Mouse (Mus musculus) forebrain, embryonic 15.5 days (tissue): ENCODE results near the gene Ltc4s. TPM values are rescaled to one million over a fixed set of nuclear protein-coding genes. Genes with fewer than 3 reads are reported as not detected.
A peak's percentile ranks its signal among the peaks of the same experiment; 100 is the strongest.

Experiments
- ATAC-seq: fragments of 200-750 bp; cut with Nextera tagmentation; replicated peaks from 2 replicates; pipeline ENCODE4 v1.8.0; 2017; ENCODE audit warnings: mild to moderate bottlenecking, moderate TSS enrichment, moderate library complexity
- H3K27ac ChIP-seq: fragments of 300-500 bp; sonication (generic); replicated peaks from 2 replicates; pipeline ENCODE4 v1.5.1; 2015; ENCODE audit warnings: mild to moderate bottlenecking, inconsistent platforms
- H3K27me3 ChIP-seq: fragments of 300-500 bp; sonication (generic); 2 replicates; pipeline ENCODE4 v1.6.1; 2015; ENCODE audit warnings: inconsistent platforms
- H3K36me3 ChIP-seq: fragments of 300-500 bp; sonication (generic); 2 replicates; pipeline ENCODE4 v1.6.1; 2015; ENCODE audit warnings: mild to moderate bottlenecking, inconsistent platforms
- H3K4me1 ChIP-seq: fragments of 300-500 bp; sonication (generic); 2 replicates; pipeline ENCODE4 v1.6.1; 2015; ENCODE audit warnings: inconsistent platforms
- H3K4me2 ChIP-seq: fragments of 300-500 bp; sonication (generic); replicated peaks from 2 replicates; pipeline ENCODE4 v1.6.1; 2015; ENCODE audit warnings: mild to moderate bottlenecking, inconsistent platforms
- H3K4me3 ChIP-seq: fragments of 300-500 bp; sonication (generic); 2 replicates; pipeline ENCODE4 v1.5.1; 2015; ENCODE audit warnings: mild to moderate bottlenecking, inconsistent platforms
- H3K9ac ChIP-seq: fragments of 300-500 bp; sonication (generic); replicated peaks from 2 replicates; pipeline ENCODE4 v1.6.1; 2015; ENCODE audit warnings: mild to moderate bottlenecking, inconsistent platforms
- H3K9me3 ChIP-seq: fragments of 300-500 bp; sonication (generic); 2 replicates; pipeline ENCODE4 v1.6.1; 2016; ENCODE audit warnings: inconsistent platforms
- WGBS: fragments of 180-500 bp; shearing (Covaris S2); methylation state at CpG from one replicate; pipeline ENCODE4 v1.1.7; 2015; ENCODE audit warnings: mixed read lengths; 5-methylcytosine and 5-hydroxymethylcytosine counted together
- polyA plus RNA-seq: library from polyadenylated mRNA; unstranded; fragments of >200 nt; fragmentation: Nextera tagmentation; extraction: Ambion mirVana; gene quantifications from 2 replicates; pipeline ENCODE4 v1.2.1, GENCODE M21; 2015

Gene Ltc4s
- polyA plus RNA-seq, 1 experiment from 2014 or later, result 2.4 TPM

- H3K4me3 ChIP-seq, result no peak overlapping the region
- H3K4me2 ChIP-seq, result no peak overlapping the region
- H3K4me1 ChIP-seq, result no peaks in the 10 kb centered on the region
- no peak overlapping the region for H3K27ac ChIP-seq
- no peaks in the 10 kb centered on the region for H3K9me3 ChIP-seq
- no peak overlapping the region for H3K9ac ChIP-seq
- H3K36me3 ChIP-seq, result peaks cover 48% of the 10 kb centered on the region
- WGBS, result 95% methylated on average over 3 of the region's 3 CpGs
- ATAC-seq, result no peak
- H3K27me3 ChIP-seq, result no peaks in the 10 kb centered on the region
These were observed 28.6 kb upstream of the Ltc4s start for GRCm38 (mm10) chr11:50266997-50267396.

GRCm38 (mm10) chr11:50265931-50266330 is 27.5 kb upstream of the Ltc4s start:
- peaks cover 54% of the 10 kb centered on the region for H3K36me3 ChIP-seq
- no peak overlapping the region for H3K4me3 ChIP-seq
- H3K27me3 ChIP-seq, result no peaks in the 10 kb centered on the region
- 83% methylated on average over 8 of the region's 8 CpGs for WGBS
- H3K4me1 ChIP-seq, result no peaks in the 10 kb centered on the region
- H3K27ac ChIP-seq, result no peak overlapping the region
- H3K9me3 ChIP-seq, result no peaks in the 10 kb centered on the region
- H3K9ac ChIP-seq, result no peak overlapping the region
- H3K4me2 ChIP-seq, result no peak overlapping the region
- no peak for ATAC-seq

GRCm38 (mm10) chr11:50263198-50263597 is 24.8 kb upstream of the Ltc4s start:
- H3K36me3 ChIP-seq, result peaks cover 79% of the 10 kb centered on the region
- WGBS, result 96% methylated on average over 3 of the region's 3 CpGs

GRCm38 (mm10) chr11:50262020-50262419 is 23.6 kb upstream of the Ltc4s start:
- Histone ChIP-seq H3K4me3 (no peak overlapping the region), H3K36me3 (peaks cover 90% of the 10 kb centered on the region), H3K9me3 (no peaks in the 10 kb centered on the region), H3K9ac (no peak overlapping the region), H3K27ac (no peak overlapping the region), H3K4me2 (no peak overlapping the region), H3K27me3 (no peaks in the 10 kb centered on the region), H3K4me1 (no peaks in the 10 kb centered on the region)
- 90% methylated on average over 4 of the region's 4 CpGs for WGBS
- ATAC-seq, result no peak

More at GRCm38 (mm10) chr11:50263198-50263597, 24.8 kb upstream of the Ltc4s start:
- H3K4me3 ChIP-seq, result no peak overlapping the region
- no peaks in the 10 kb centered on the region for H3K4me1 ChIP-seq
- no peak for ATAC-seq
- no peaks in the 10 kb centered on the region for H3K27me3 ChIP-seq
- no peak overlapping the region for H3K27ac ChIP-seq
- H3K9ac ChIP-seq, result no peak overlapping the region
- no peaks in the 10 kb centered on the region for H3K9me3 ChIP-seq
- H3K4me2 ChIP-seq, result no peak overlapping the region

- Histone ChIP-seq H3K4me1 (0 out of 2 replicates have a peak, but pooled peaks cover 3% of the 10 kb centered on the region), H3K27ac (no peak overlapping the region), H3K4me2 (no peak overlapping the region), H3K4me3 (no peak overlapping the region), H3K9me3 (no peaks in the 10 kb centered on the region), H3K27me3 (no peaks in the 10 kb centered on the region), H3K9ac (no peak overlapping the region), H3K36me3 (peaks cover 69% of the 10 kb centered on the region)
- ATAC-seq, result no peak
- 81% methylated on average over 7 of the region's 7 CpGs for WGBS
These were observed 19.9 kb upstream of the Ltc4s start for GRCm38 (mm10) chr11:50258310-50258709.

- no peak for ATAC-seq
These were observed 18.2 kb upstream of the Ltc4s start for GRCm38 (mm10) chr11:50256615-50257014.

GRCm38 (mm10) chr11:50254010-50254580 is 15.7 kb upstream of the Ltc4s start:
- H3K4me2 ChIP-seq, result no peak overlapping the region
- peaks cover 32% of the 10 kb centered on the region for H3K36me3 ChIP-seq
- no peak overlapping the region for H3K4me3 ChIP-seq
- no peak overlapping the region for H3K27ac ChIP-seq
- H3K9me3 ChIP-seq, result no peaks in the 10 kb centered on the region
- 0 out of 2 replicates have a peak, but pooled peaks cover 3% of the 10 kb centered on the region for H3K4me1 ChIP-seq
- no peak overlapping the region for H3K9ac ChIP-seq
- no peaks in the 10 kb centered on the region for H3K27me3 ChIP-seq
- 66% methylated on average over 12 of the region's 12 CpGs for WGBS
- peak; percentile 59; the same call in 1 of the 2 replicates for ATAC-seq

More at GRCm38 (mm10) chr11:50256615-50257014, 18.2 kb upstream of the Ltc4s start:
- WGBS, result 88% methylated on average over 7 of the region's 7 CpGs
- Histone ChIP-seq H3K27me3 (no peaks in the 10 kb centered on the region), H3K4me3 (no peak overlapping the region), H3K27ac (no peak overlapping the region), H3K4me1 (0 out of 2 replicates have a peak, but pooled peaks cover 3% of the 10 kb centered on the region), H3K4me2 (no peak overlapping the region), H3K9me3 (no peaks in the 10 kb centered on the region), H3K9ac (no peak overlapping the region), H3K36me3 (peaks cover 52% of the 10 kb centered on the region)

- no peak overlapping the region for H3K27ac ChIP-seq
- H3K9me3 ChIP-seq, result no peaks in the 10 kb centered on the region
- no peaks in the 10 kb centered on the region for H3K27me3 ChIP-seq
- ATAC-seq, result 0 out of 2 replicates have a peak, but pooled peaks have one; percentile 36
- no peak overlapping the region for H3K9ac ChIP-seq
- H3K4me3 ChIP-seq, result no peak overlapping the region
- H3K4me1 ChIP-seq, result 0 out of 2 replicates have a peak, but pooled peaks cover 3% of the 10 kb centered on the region
- no peak overlapping the region for H3K4me2 ChIP-seq
- H3K36me3 ChIP-seq, result peaks cover 26% of the 10 kb centered on the region
- 52% methylated on average over 1 of the region's 1 CpGs for WGBS
These were observed 15.0 kb upstream of the Ltc4s start for GRCm38 (mm10) chr11:50253393-50253792.

- 0 out of 2 replicates have a peak, but pooled peaks cover 3% of the 10 kb centered on the region for H3K4me1 ChIP-seq
- no peak overlapping the region for H3K27ac ChIP-seq
- no peaks in the 10 kb centered on the region for H3K9me3 ChIP-seq
- no peak overlapping the region for H3K9ac ChIP-seq
- 84% methylated on average over 11 of the region's 11 CpGs for WGBS
- H3K4me2 ChIP-seq, result no peak overlapping the region
- H3K4me3 ChIP-seq, result no peak overlapping the region
- H3K36me3 ChIP-seq, result peaks cover 20% of the 10 kb centered on the region
- ATAC-seq, result no peak
- no peaks in the 10 kb centered on the region for H3K27me3 ChIP-seq
These were observed 14.4 kb upstream of the Ltc4s start for GRCm38 (mm10) chr11:50252684-50253265.

- Histone ChIP-seq H3K4me1 (0 out of 2 replicates have a peak, but pooled peaks cover 3% of the 10 kb centered on the region), H3K4me2 (no peak overlapping the region), H3K36me3 (peaks cover 14% of the 10 kb centered on the region), H3K9ac (no peak overlapping the region), H3K27ac (no peak overlapping the region), H3K4me3 (no peak overlapping the region), H3K27me3 (no peaks in the 10 kb centered on the region), H3K9me3 (no peaks in the 10 kb centered on the region)
- no peak for ATAC-seq
- 76% methylated on average over 3 of the region's 3 CpGs for WGBS
These were observed 13.8 kb upstream of the Ltc4s start for GRCm38 (mm10) chr11:50252166-50252565.

- no peaks in the 10 kb centered on the region for H3K36me3 ChIP-seq
- no peaks in the 10 kb centered on the region for H3K27me3 ChIP-seq
- no peak overlapping the region for H3K4me2 ChIP-seq
- H3K4me3 ChIP-seq, result no peak overlapping the region
- no peak for ATAC-seq
- H3K9me3 ChIP-seq, result no peaks in the 10 kb centered on the region
- no peak overlapping the region for H3K27ac ChIP-seq
- WGBS, result 80% methylated on average over 7 of the region's 7 CpGs
- H3K9ac ChIP-seq, result no peak overlapping the region
- H3K4me1 ChIP-seq, result no peaks in the 10 kb centered on the region
These were observed 10.2 kb upstream of the Ltc4s start for GRCm38 (mm10) chr11:50248473-50249171.

GRCm38 (mm10) chr11:50245269-50245668 is 6.9 kb upstream of the Ltc4s start:
- Histone ChIP-seq H3K4me1 (no peaks in the 10 kb centered on the region), H3K27me3 (no peaks in the 10 kb centered on the region), H3K9ac (no peak overlapping the region), H3K27ac (no peak overlapping the region), H3K9me3 (no peaks in the 10 kb centered on the region), H3K4me2 (no peak overlapping the region), H3K36me3 (no peaks in the 10 kb centered on the region), H3K4me3 (no peak overlapping the region)
- ATAC-seq, result no peak
- 74% methylated on average over 5 of the region's 5 CpGs for WGBS
